Comparison of ENCODE assay signal across 29 mouse cellular contexts in genomic region chr6:115845006-115845405, GRCm38 (mm10). TPM values are rescaled to one million over a fixed set of nuclear protein-coding genes. Genes with fewer than 3 reads are reported as not detected.
"Had no signal": no experiment of that assay in that cellular context is flagged by ENCODE, and none has a peak within 500 bp of the region (broad histone marks: within the 10 kb centered on the region; RNA-seq: fewer than 3 reads in every experiment).

No protein-coding gene starts in this region.

- H3K27ac ChIP-seq: embryonic facial prominence, embryonic 10.5 days; embryonic facial prominence, embryonic 12.5 days; embryonic facial prominence, embryonic 13.5 days; embryonic facial prominence, embryonic 15.5 days; forebrain, embryonic 10.5 days; forebrain, embryonic 12.5 days; forebrain, embryonic 13.5 days; forebrain, embryonic 15.5 days; gastrocnemius, adult 2 months; heart, adult 2 months had no signal

- H3K4me2 ChIP-seq: embryonic facial prominence, embryonic 12.5 days; embryonic facial prominence, embryonic 13.5 days; embryonic facial prominence, embryonic 15.5 days; forebrain, embryonic 12.5 days; forebrain, embryonic 13.5 days; forebrain, embryonic 15.5 days had no signal

- H3K9me3 ChIP-seq: embryonic facial prominence, embryonic 10.5 days; embryonic facial prominence, embryonic 12.5 days; embryonic facial prominence, embryonic 13.5 days; embryonic facial prominence, embryonic 15.5 days; forebrain, embryonic 10.5 days; forebrain, embryonic 12.5 days; forebrain, embryonic 13.5 days; forebrain, embryonic 15.5 days had no signal

- H3K27me3 ChIP-seq: embryonic facial prominence, embryonic 12.5 days; embryonic facial prominence, embryonic 13.5 days; embryonic facial prominence, embryonic 15.5 days; forebrain, embryonic 12.5 days; forebrain, embryonic 13.5 days; forebrain, embryonic 15.5 days had no signal

- DNase-seq: cerebellum, adult 2 months; cerebellum, adult 8-10 months; cerebellum, adult 9-10 months; cerebellum, adult 9-11 months; cerebellum, postnatal 10 days; cerebellum, postnatal 14 days; cerebellum, postnatal 25 days; cerebellum, postnatal 36 days; embryo, embryonic 11 days; forebrain, postnatal 0 days; gastrocnemius, adult 2 months; gastrocnemius, postnatal 10 days; gastrocnemius, postnatal 14 days; gastrocnemius, postnatal 25 days; gastrocnemius, postnatal 36 days; heart, adult 11 months; heart, adult 18-20 months; heart, adult 2 months had no signal

- H3K4me1 ChIP-seq: embryonic facial prominence, embryonic 10.5 days; embryonic facial prominence, embryonic 12.5 days; embryonic facial prominence, embryonic 13.5 days; forebrain, embryonic 10.5 days; forebrain, embryonic 12.5 days; forebrain, embryonic 13.5 days; forebrain, embryonic 15.5 days had no signal

- ATAC-seq: forebrain, embryonic 13.5 days; forebrain, embryonic 14.5 days; forebrain, embryonic 15.5 days; forebrain, embryonic 16.5 days; forebrain, postnatal 0 days had no signal

- H3K4me3 ChIP-seq: embryonic facial prominence, embryonic 10.5 days; embryonic facial prominence, embryonic 12.5 days; embryonic facial prominence, embryonic 13.5 days; embryonic facial prominence, embryonic 15.5 days; erythroblast, embryonic 14.5 days; forebrain, embryonic 10.5 days; forebrain, embryonic 12.5 days; forebrain, embryonic 13.5 days; forebrain, embryonic 15.5 days; gastrocnemius, adult 2 months; heart, adult 2 months had no signal

- H3K9ac ChIP-seq: embryonic facial prominence, embryonic 12.5 days; embryonic facial prominence, embryonic 13.5 days; embryonic facial prominence, embryonic 15.5 days; forebrain, embryonic 12.5 days; forebrain, embryonic 13.5 days; forebrain, embryonic 15.5 days; forebrain, postnatal 0 days had no signal

RNA-seq across cellular contexts. Expression of gene Efcab12, which starts 6.8 kb away (rescaled TPM):
- total RNA-seq: gastrocnemius, adult 2 months had no signal
- polyA plus RNA-seq: erythroblast, embryonic 14.5 days had no signal
